Mouse (Mus musculus): Measurements from ENCODE around the gene Samhd1. TPM values are rescaled to one million over a fixed set of nuclear protein-coding genes. Genes with fewer than 3 reads are reported as not detected.

The Samhd1 gene
- total RNA-seq, 2 experiments from 2014 or later: 15.1 to 15.8 TPM

GRCm38 (mm10) chr2:157081960-157082359 is 53.1 kb downstream of the Samhd1 start:
- DNase-seq: no peak
- intact Hi-C loops (cut with DNase I): loop anchor here (2.0 kb wide), 1 partner anchor 41 kb away; no protein-coding TSS in a partner anchor
- no peak for TF ChIP-seq CTCF (IDR thresholded peaks at IDR 0.05)
- H3K4me3 ChIP-seq: no peak overlapping the region
- H3K27ac ChIP-seq: peak overlapping the region; percentile 31

DNA sequence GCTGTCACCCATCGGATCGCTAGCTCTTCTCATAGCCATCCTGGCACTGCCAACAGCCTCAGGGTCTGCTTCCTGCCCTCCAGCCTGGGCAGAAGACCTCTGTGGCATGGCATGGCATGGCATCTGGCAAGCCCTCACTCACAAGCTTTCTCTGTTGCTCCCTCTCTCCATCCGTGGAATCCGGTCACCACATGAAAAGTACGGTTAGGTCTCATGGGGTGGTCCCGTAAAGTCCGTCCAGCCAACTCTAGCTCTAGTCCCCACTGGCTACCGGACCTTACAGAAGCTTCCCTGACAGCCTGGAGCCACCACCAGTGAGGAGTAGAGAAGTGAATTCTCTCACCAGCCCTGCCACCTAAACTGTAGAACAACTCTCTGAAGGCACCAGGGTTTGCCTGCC is 53.7 kb downstream of the Samhd1 start:
- Histone ChIP-seq H3K4me3 (no peak overlapping the region), H3K27ac (peak overlapping the region; percentile 31; the same call in 1 of the 2 replicates)
- intact Hi-C loops (cut with DNase I): no loop called here
- no peak for TF ChIP-seq CTCF (IDR thresholded peaks at IDR 0.05)
- DNase-seq: no peak

DNA sequence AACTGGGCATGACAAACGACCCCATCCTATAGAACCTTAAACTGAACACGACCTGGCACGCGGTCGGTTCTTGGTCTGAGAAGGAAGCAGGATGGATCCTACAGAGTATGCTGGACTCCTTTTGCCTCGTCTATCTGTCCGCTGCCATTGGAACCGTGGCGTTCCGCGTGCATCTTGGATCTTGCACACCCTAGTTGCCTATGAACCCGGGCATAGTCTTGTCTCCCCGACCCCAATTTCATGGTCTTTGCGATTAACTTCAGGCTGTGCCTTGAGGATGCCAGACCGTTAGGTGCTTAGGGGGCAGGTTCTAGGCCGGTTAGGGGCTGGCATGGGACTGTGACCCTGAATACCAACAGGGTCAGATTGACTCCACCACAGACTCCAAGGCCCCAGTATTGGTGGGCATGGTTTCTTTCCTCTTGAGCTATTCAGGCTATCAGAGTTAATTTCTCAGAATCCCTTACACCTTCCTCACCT is 55.3 kb downstream of the Samhd1 start:
- H3K27ac ChIP-seq: peak overlapping the region; percentile 77
- intact Hi-C loops (cut with DNase I): loop anchor here (5.0 kb wide), 1 partner anchor 217 kb away; the partner anchor contains the start of gene Rab5if
- DNase-seq: no peak
- TF ChIP-seq CTCF (IDR thresholded peaks at IDR 0.05): no peak
- H3K4me3 ChIP-seq: peak overlapping the region; percentile 93

GRCm38 (mm10) chr2:157078793-157079700 is 56.0 kb downstream of the Samhd1 start, which contains the start of gene Soga1:
TSS of gene Soga1 (minus strand) at chr2:157079254.
- intact Hi-C loops (cut with DNase I): loop anchor here (5.0 kb wide), 1 partner anchor 217 kb away; the partner anchor contains the start of gene Rab5if

DNA sequence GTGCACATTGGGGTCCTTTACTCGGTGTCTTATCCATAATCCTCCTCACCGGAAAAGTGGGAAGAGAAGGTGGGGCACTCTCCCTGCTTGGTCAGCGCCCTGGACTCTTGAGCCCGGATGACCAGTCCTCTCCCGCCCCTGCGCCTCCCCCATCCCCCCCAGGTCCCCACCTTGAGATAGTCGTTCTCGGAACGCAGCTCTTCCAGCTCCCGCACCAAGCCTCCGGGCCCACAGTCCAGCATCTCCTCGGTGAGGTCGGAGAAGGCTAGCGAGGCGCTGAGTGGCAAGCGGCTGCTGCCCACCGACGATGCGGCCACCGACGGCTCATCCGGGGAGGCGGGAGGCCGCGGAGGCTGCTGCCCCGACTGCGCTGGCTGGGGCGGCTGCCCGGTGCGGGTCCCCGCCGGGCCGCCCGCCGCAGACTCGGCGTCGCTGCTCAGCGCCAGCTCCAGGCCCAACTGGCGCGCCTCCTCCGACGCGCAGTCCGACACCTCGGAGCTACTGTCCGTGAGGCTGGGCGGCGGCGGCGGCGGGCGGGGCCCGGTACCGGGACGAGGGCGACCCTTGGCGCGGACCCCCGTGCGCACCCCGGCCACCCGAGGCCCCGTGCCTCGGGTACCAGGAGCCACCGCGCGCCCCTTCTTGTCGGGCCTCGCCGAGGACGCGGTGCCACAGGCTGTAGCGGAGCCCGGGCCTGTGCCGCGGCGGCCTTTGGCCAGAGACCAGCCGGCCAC is 56.8 kb downstream of the Samhd1 start:
- H3K4me3 ChIP-seq: peak overlapping the region; percentile 93
- TF ChIP-seq CTCF (IDR thresholded peaks at IDR 0.05): no peak
- intact Hi-C loops (cut with DNase I): loop anchor here (5.0 kb wide), 1 partner anchor 216 kb away; the partner anchor contains the start of gene Rab5if
- H3K27ac ChIP-seq: peak overlapping the region; percentile 86
- peak; percentile 57 for DNase-seq

More at GRCm38 (mm10) chr2:157078793-157079700, 56.0 kb downstream of the Samhd1 start, which contains the start of gene Soga1:
- Histone ChIP-seq H3K4me3 (peak within 1 kb of the TSS; percentile 93), H3K27ac (peak within 1 kb of the TSS; percentile 86)
- TF ChIP-seq CTCF (IDR thresholded peaks at IDR 0.05): peak; percentile 67
- DNase-seq: peak; percentile 93

- no peak for TF ChIP-seq CTCF (IDR thresholded peaks at IDR 0.05)
- Histone ChIP-seq H3K27ac (peak overlapping the region; percentile 86), H3K4me3 (peak overlapping the region; percentile 93)
- intact Hi-C loops (cut with DNase I): loop anchor here (5.0 kb wide), 1 partner anchor 215 kb away; the partner anchor contains the start of gene Rab5if
- DNase-seq: peak; percentile 91
Measured at GRCm38 (mm10) chr2:157077641-157078058, 57.4 kb downstream of the Samhd1 start.

- H3K27ac ChIP-seq: peak overlapping the region; percentile 86
- intact Hi-C loops (cut with DNase I): loop anchor here (5.0 kb wide), 1 partner anchor 215 kb away; the partner anchor contains the start of gene Rab5if
- no peak for TF ChIP-seq CTCF (IDR thresholded peaks at IDR 0.05)
- H3K4me3 ChIP-seq: peak overlapping the region; percentile 93
- no peak for DNase-seq
Measured at GRCm38 (mm10) chr2:157077160-157077559, 57.9 kb downstream of the Samhd1 start.

DNA sequence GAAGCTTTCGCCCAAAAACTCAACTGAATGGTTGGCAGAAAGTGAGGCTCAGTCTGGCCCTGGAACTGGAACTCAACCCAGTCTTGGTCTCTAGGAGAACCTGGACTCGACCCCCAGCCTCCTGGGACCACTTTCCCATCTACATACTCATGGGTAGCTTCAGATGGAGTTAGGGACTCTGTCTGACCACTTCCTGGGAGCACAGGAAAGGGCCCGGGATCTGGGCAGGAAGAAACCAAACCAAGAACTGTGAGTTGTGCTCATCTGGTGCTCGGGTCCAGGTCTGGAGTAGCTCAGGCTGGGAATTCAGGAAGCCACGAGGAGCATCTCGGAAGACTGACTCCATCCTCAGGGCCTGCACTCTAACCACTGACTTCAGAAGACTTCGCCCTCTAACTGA is 58.5 kb downstream of the Samhd1 start:
- peak overlapping the region; percentile 93 for H3K4me3 ChIP-seq
- peak overlapping the region; percentile 86 for H3K27ac ChIP-seq
- intact Hi-C loops (cut with DNase I): loop anchor here (5.0 kb wide), 1 partner anchor 214 kb away; the partner anchor contains the start of gene Rab5if
- DNase-seq: no peak
- no peak for TF ChIP-seq CTCF (IDR thresholded peaks at IDR 0.05)

DNA sequence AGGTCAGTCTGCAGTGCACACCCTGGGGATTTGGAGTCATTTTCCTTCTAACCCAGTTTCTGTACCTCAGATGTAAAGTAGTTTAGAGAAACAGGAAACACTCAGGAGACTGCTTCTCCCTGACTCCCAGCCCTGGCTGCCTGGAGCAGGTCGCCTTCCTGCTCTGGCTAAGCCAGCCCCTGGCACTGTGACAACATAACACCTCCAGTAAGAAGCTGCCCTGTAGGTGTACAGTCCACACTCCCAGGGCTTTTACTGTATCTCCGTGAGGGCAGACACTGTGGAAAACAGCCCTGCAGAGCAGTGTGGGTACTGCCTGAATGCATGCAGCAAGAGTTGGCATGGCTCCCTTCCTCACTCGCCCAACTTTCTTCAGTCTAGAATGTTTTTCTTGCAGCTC is 59.4 kb downstream of the Samhd1 start:
- H3K4me3 ChIP-seq: peak overlapping the region; percentile 93
- intact Hi-C loops (cut with DNase I): loop anchor here (5.0 kb wide), 1 partner anchor 213 kb away; the partner anchor contains the start of gene Rab5if
- peak; percentile 48 for DNase-seq
- peak overlapping the region; percentile 86 for H3K27ac ChIP-seq
- no peak for TF ChIP-seq CTCF (IDR thresholded peaks at IDR 0.05)

GRCm38 (mm10) chr2:157075226-157075625 is 59.8 kb downstream of the Samhd1 start:
- TF ChIP-seq CTCF (IDR thresholded peaks at IDR 0.05): no peak
- Histone ChIP-seq H3K4me3 (peak overlapping the region; percentile 43), H3K27ac (peak overlapping the region; percentile 86)
- intact Hi-C loops (cut with DNase I): loop anchor here (5.0 kb wide), 1 partner anchor 213 kb away; the partner anchor contains the start of gene Rab5if
- DNase-seq: no peak

GRCm38 (mm10) chr2:157074772-157075171 is 60.3 kb downstream of the Samhd1 start:
- no peak for TF ChIP-seq CTCF (IDR thresholded peaks at IDR 0.05)
- intact Hi-C loops (cut with DNase I): loop anchor here (5.0 kb wide), 1 partner anchor 212 kb away; the partner anchor contains the start of gene Rab5if
- Histone ChIP-seq H3K4me3 (peak overlapping the region; percentile 43), H3K27ac (peak overlapping the region; percentile 86)
- no peak for DNase-seq
